Comparison of ENCODE assay signal across 15 mouse cellular contexts in the genomic region with DNA sequence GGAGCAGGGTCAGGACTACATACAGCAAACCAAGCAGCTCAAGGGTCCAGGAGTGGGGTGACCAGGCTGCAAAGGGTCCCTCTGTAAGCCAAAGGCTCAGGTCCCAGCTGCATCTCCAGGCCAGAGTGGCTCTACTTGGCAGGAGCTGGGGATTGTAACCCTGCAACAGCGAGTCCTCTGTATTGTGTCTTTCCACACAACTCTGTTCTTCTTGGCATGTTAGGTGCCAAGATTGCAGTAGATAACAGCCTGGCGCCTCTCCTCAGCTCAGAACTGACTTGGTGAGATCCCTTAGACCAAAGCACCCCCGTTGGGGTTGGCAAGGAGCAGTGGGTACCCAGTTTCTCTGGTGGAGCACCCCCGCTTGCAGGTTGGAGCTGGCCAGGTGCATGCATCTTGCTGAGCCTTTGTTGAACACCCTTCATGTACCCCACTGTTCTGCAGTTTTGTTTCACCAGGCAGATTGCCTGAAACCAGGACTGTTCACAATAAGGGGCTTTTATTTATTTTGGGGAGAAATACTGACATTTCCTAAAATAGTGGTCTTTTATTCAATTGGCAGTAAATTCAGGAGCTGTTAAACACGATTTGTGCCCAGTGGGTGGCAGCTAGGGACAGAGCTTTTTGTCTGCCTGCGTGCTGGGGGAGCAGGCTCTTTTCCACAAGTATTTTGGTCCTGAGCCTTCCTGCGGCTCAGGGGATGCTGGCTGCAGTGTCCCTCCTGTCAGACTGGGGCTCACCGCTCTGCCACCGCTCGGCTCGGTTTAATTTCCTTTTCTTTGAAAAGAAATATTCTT.
A peak's percentile ranks its signal among the peaks of the same experiment; 100 is the strongest.
DNase-seq lines count a peak whose midpoint lies in the region; ATAC-seq lines count a peak whose summit lies in the region.
"Had no signal": no experiment of that assay in that cellular context is flagged by ENCODE, and none has a peak within 500 bp of the region (broad histone marks: within the 10 kb centered on the region; RNA-seq: fewer than 3 reads in every experiment).

No protein-coding gene starts in this region.

- H3K4me3 ChIP-seq in neural tube, embryonic 15.5 days (replicated peaks), result no peak overlapping the region
- no peak overlapping the region for H3K4me3 ChIP-seq in midbrain, embryonic 16.5 days (ENCODE audit: low read depth, low read length)
- H3K4me3 ChIP-seq in embryonic facial prominence, embryonic 10.5 days, result no peak overlapping the region
- H3K4me3 ChIP-seq: heart, embryonic 12.5 days; hindbrain, embryonic 15.5 days had no signal

- no peaks in the 10 kb centered on the region for H3K9me3 ChIP-seq in neural tube, embryonic 15.5 days (replicated peaks)
- no peaks in the 10 kb centered on the region for H3K9me3 ChIP-seq in midbrain, embryonic 16.5 days (replicated peaks; ENCODE audit: control insufficient read depth, low read length, poor library complexity, severe bottlenecking)
- no peaks in the 10 kb centered on the region for H3K9me3 ChIP-seq in embryonic facial prominence, embryonic 10.5 days
- H3K9me3 ChIP-seq: hindbrain, embryonic 15.5 days had no signal

- intact Hi-C loops in heart, postnatal 36 days (cut with DNase I), result no loop called here

- no peak overlapping the region for H3K9ac ChIP-seq in neural tube, embryonic 15.5 days (replicated peaks)
- no peak overlapping the region for H3K9ac ChIP-seq in midbrain, embryonic 16.5 days (ENCODE audit: low read depth, low read length)
- H3K9ac ChIP-seq: heart, embryonic 12.5 days; hindbrain, embryonic 15.5 days had no signal

- no peaks in the 10 kb centered on the region for H3K36me3 ChIP-seq in neural tube, embryonic 15.5 days
- no peaks in the 10 kb centered on the region for H3K36me3 ChIP-seq in midbrain, embryonic 16.5 days (ENCODE audit: control insufficient read depth, insufficient read depth, low read length)
- no peaks in the 10 kb centered on the region for H3K36me3 ChIP-seq in embryonic facial prominence, embryonic 10.5 days (replicated peaks)
- H3K36me3 ChIP-seq: heart, embryonic 12.5 days; hindbrain, embryonic 15.5 days had no signal

- 29% methylated on average over 11 of the region's 11 CpGs for WGBS in neural tube, embryonic 15.5 days
- 38% methylated on average over 11 of the region's 11 CpGs for WGBS in midbrain, embryonic 16.5 days
- WGBS in embryonic facial prominence, embryonic 10.5 days, result 47% methylated on average over 11 of the region's 11 CpGs

- 0 out of 2 replicates have a peak overlapping the region, but pooled peaks have one; percentile 7 for H3K27ac ChIP-seq in neural tube, embryonic 15.5 days (replicated peaks)
- peak overlapping the region; percentile 61 for H3K27ac ChIP-seq in midbrain, embryonic 16.5 days (ENCODE audit: low read length)
- H3K27ac ChIP-seq in embryonic facial prominence, embryonic 10.5 days (replicated peaks), result no peak overlapping the region
- H3K27ac ChIP-seq: hindbrain, embryonic 15.5 days had no signal

- peak; percentile 28 to 36 for DNase-seq in frontal cortex, postnatal 36 days (ENCODE audit: low spot score in 2 of 2)
- DNase-seq in frontal cortex, postnatal 10 days (ENCODE audit: low spot score in 2 of 2), result no peak
- no peak for DNase-seq in neural tube, embryonic 10.5 days (ENCODE audit: extremely low spot score, low spot score)
- no peak for DNase-seq in embryonic facial prominence, embryonic 10.5 days (ENCODE audit: low spot score)
- no peak for DNase-seq in heart, postnatal 36 days
- DNase-seq: adrenal gland, postnatal 10 days; B cell, adult 2 months; kidney, adult 8-10 months; thymus, adult 2 months had no signal

- H3K4me1 ChIP-seq in neural tube, embryonic 15.5 days, result peaks cover 16% of the 10 kb centered on the region
- H3K4me1 ChIP-seq in midbrain, embryonic 16.5 days (ENCODE audit: control insufficient read depth, insufficient read depth, low read length), result peaks cover 9% of the 10 kb centered on the region
- no peaks in the 10 kb centered on the region for H3K4me1 ChIP-seq in embryonic facial prominence, embryonic 10.5 days
- H3K4me1 ChIP-seq: heart, embryonic 12.5 days had no signal

- H3K4me2 ChIP-seq in neural tube, embryonic 15.5 days, result no peak overlapping the region
- H3K4me2 ChIP-seq in midbrain, embryonic 16.5 days (ENCODE audit: low read length), result no peak overlapping the region
- H3K4me2 ChIP-seq: heart, embryonic 12.5 days; hindbrain, embryonic 15.5 days; liver, embryonic 11.5 days had no signal

- H3K27me3 ChIP-seq in neural tube, embryonic 15.5 days (replicated peaks), result no peaks in the 10 kb centered on the region
- no peaks in the 10 kb centered on the region for H3K27me3 ChIP-seq in midbrain, embryonic 16.5 days (ENCODE audit: control insufficient read depth, insufficient read depth, low read depth, low read length)
- no peaks in the 10 kb centered on the region for H3K27me3 ChIP-seq in embryonic facial prominence, embryonic 10.5 days (replicated peaks; ENCODE audit: low read depth, poor library complexity, severe bottlenecking)
- H3K27me3 ChIP-seq: heart, embryonic 12.5 days; hindbrain, embryonic 15.5 days had no signal

- no peak for ATAC-seq in neural tube, embryonic 15.5 days (ENCODE audit: low FRiP score)
- ATAC-seq in midbrain, embryonic 16.5 days, result no peak
- ATAC-seq in monocyte, adult 5-6 weeks (replicated peaks; ENCODE audit: insufficient number of reproducible peaks, low FRiP score, low TSS enrichment, poor library complexity, severe bottlenecking), result no peak

Comparison
In these comparisons a context has a peak if more than half of its experiments do, and no peak if none do; other contexts are left out.
1. DNase-seq: peak in frontal cortex, postnatal 36 days (2 of 2); none in frontal cortex, postnatal 10 days (0 of 2), neural tube, embryonic 10.5 days (single experiment), embryonic facial prominence, embryonic 10.5 days (single experiment) and heart, postnatal 36 days (0 of 2).